Mouse (Mus musculus) embryonic fibroblast, embryonic 13.5 days (primary cell): ENCODE measurements at regions not wholly inside any gene's neighbourhood (a gene's known extent, or its start where the extent isn't known, plus 50 kb on each side); places are given as distances from the start of the nearest gene placed in this dataset.

Source experiments
- CTCF ChIP-seq: IDR thresholded peaks from 2 replicates; pipeline ENCODE4 v1.5.1; 2011; ENCODE audit warnings: mild to moderate bottlenecking, control low read depth, low read length, moderate library complexity, borderline replicate concordance; ENCODE audit not compliant: insufficient read depth
- POLR2A ChIP-seq: IDR thresholded peaks from 2 replicates; pipeline ENCODE4 v1.6.1; 2011; ENCODE audit warnings: low read depth, mild to moderate bottlenecking, control low read depth, low read length, moderate library complexity

- TF ChIP-seq POLR2A (no peak), CTCF (no peak)
Measured at GRCm38 (mm10) chr8:26805371-26805821, 171.7 kb upstream of the Zfp703 start.
